ENCODE assay signal across 1 mouse cellular context in the genomic region with DNA sequence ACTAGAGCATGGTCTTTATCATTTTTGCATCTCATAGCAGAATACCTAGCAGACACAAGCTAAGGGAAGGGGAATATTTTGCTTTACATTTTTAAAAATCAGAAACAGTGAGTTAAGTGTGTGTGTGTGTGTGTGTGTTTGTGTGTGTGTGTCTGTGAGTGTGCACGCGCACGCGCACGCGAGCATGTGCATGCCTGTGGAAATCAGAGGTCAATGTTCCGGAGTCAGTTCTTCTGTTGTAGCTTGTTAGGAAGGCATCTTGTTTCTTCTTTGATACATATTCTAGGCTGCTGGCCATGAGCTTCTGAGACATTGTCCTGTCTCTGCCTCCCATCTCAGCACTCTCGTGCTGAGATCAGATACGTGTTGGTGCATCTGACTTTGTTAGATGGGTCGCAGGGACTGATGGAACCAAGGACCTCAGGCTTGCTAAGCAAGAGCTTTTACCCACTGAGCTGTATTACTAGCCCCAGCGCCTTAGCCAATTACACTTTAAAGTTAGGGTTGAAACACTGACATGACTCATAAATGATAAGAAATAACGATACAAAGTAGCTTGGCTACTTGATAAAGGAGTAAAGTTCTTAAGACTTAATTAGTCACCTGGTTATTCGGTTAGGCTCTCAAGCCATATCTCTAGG.
A peak's percentile ranks its signal among the peaks of the same experiment; 100 is the strongest.
TF ChIP-seq lines count a peak whose summit lies in the region.

No protein-coding gene starts in this region.

TF ChIP-seq in MEL, 35 proteins besides CTCF, POLR2A, EP300 and RAD21:
- TF ChIP-seq MYB (IDR thresholded peaks at IDR 0.05; ENCODE audit: low read depth, low read length) (peak; percentile 40; the same call in 1 of the 2 replicates), MXI1 (IDR thresholded peaks at IDR 0.05; ENCODE audit: low read depth, low read length) (no peak), UBTF (IDR thresholded peaks at IDR 0.05; ENCODE audit: borderline replicate concordance, insufficient read depth, low read depth, low read length) (no peak), GATA1 (IDR thresholded peaks at IDR 0.05; ENCODE audit: low read depth, low read length) (0 out of 2 replicates have a peak, but pooled peaks have one; percentile 23), NELFE (IDR thresholded peaks at IDR 0.05; ENCODE audit: low read depth, low read length) (no peak)
